Mouse (Mus musculus): ENCODE results near the gene Arfgef2. TPM values are rescaled to one million over a fixed set of nuclear protein-coding genes. Genes with fewer than 3 reads are reported as not detected.

Arfgef2 gene
- polyA plus RNA-seq, 1 experiment from 2014 or later, result 4.1 TPM

DNA sequence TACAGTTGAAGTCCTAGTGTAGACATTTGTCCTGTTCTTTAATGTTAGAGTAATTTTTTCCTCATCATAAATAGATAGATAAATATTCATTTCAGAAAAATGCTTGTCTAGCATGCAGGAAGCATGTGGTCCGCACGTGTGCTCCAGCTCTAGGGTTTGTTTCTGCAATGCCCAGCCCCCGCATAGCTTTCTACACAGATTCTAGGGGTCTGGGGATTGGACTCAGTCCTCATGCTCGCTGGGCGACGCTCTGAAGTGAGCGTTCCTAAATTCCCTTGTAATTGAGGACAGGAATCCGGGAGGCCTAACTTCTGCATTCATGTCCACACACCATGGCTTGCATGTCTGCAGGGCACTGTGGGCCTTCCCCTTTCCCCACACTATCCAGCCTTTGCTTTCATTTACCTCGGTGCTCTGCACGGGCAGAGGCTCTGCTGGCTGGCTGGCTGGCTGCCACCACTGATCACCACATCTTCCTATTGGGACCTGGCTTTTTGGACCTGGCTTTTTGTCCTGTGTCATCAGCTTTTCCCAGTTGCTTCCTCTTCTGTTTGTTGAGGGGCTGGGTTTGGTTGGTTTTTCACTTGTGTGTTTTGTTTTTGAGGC lies 69.4 kb downstream of the Arfgef2 start:
- Histone ChIP-seq H3K36me3 (peaks cover 69% of the 10 kb centered on the region), H3K4me3 (no peak overlapping the region), H3K27ac (no peak overlapping the region; the same call in 1 of the 2 replicates), H3K4me2 (replicated peaks) (no peak overlapping the region), H3K9ac (no peak overlapping the region), H3K4me1 (no peaks in the 10 kb centered on the region), H3K27me3 (no peaks in the 10 kb centered on the region), H3K9me3 (no peaks in the 10 kb centered on the region)
- no peak for ATAC-seq (ENCODE audit: low FRiP score, low read depth)
- WGBS, result 73% methylated on average over 10 of the region's 10 CpGs

DNA sequence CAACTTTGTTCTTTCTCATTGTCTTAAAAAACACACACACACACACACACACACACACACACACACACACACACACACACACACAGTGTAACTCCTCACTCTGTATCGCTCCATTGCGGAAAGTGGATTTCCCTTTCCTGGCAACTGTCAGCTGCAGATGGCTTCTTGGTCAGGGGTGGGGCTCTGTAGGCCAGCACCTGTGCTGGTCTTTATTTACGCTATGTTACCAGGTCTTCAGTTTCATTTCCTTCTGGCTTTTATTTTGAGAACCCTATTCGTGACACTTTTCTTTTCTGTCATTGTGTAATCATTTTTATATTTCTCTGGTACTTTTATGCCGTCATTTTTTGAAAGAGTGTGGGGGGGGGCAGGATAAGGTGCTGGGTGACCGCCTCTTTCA lies 70.2 kb downstream of the Arfgef2 start:
- no peaks in the 10 kb centered on the region for H3K27me3 ChIP-seq
- 83% methylated on average over 6 of the region's 6 CpGs for WGBS
- H3K36me3 ChIP-seq, result peaks cover 62% of the 10 kb centered on the region
- H3K4me2 ChIP-seq (replicated peaks), result no peak overlapping the region
- no peak overlapping the region for H3K4me3 ChIP-seq
- no peak overlapping the region for H3K27ac ChIP-seq
- ATAC-seq (ENCODE audit: low FRiP score, low read depth), result no peak
- no peak overlapping the region for H3K9ac ChIP-seq
- H3K4me1 ChIP-seq, result no peaks in the 10 kb centered on the region
- no peaks in the 10 kb centered on the region for H3K9me3 ChIP-seq

DNA sequence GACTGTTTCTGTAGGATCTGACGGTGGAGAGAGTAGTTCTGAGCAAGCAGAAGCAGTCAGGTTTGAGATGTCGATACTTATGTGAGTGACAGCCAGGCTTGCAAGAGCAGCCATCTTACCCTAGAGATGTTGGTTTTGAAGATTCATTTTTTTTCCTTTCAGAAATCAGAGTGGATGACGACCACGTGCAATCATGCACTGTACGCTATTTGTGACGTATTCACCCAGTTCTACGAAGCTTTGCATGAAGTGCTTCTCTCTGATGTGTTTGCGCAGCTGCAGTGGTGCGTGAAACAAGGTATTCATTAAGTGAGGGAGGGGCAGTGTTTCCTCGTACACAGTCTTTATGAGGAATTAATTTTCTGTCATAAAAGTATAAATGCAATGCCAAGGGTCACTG lies 70.9 kb downstream of the Arfgef2 start:
- Histone ChIP-seq H3K4me3 (no peak overlapping the region), H3K27ac (no peak overlapping the region), H3K27me3 (no peaks in the 10 kb centered on the region), H3K4me2 (replicated peaks) (no peak overlapping the region), H3K4me1 (no peaks in the 10 kb centered on the region), H3K36me3 (peaks cover 58% of the 10 kb centered on the region), H3K9me3 (no peaks in the 10 kb centered on the region), H3K9ac (no peak overlapping the region)
- 84% methylated on average over 10 of the region's 10 CpGs for WGBS
- ATAC-seq (ENCODE audit: low FRiP score, low read depth), result no peak

DNA sequence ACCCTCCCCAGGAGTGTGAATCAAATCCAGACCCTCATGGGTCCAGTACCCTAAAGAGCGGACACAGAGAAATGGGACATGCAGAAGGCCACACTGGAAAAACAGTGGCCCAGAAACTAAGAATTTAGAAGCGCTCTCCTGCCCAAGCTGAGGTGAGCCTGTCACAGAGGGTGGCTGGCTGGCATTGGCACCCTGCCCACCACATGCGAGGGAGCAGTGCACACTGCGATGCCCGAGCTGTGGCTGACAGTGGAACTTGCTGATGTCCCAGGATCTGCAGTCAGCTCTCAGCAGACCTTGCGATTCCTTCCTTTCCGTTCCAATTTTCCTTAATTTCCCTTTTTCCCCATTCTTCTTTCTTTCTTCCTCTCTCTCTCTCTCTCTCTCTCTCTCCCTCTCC lies 79.7 kb downstream of the Arfgef2 start:
- ATAC-seq (ENCODE audit: low FRiP score, low read depth), result no peak
- Histone ChIP-seq H3K4me3 (no peak overlapping the region), H3K4me2 (replicated peaks) (no peak overlapping the region), H3K27me3 (no peaks in the 10 kb centered on the region), H3K4me1 (no peaks in the 10 kb centered on the region), H3K9ac (no peak overlapping the region), H3K9me3 (no peaks in the 10 kb centered on the region), H3K27ac (no peak overlapping the region), H3K36me3 (peaks cover 44% of the 10 kb centered on the region)
- 84% methylated on average over 7 of the region's 7 CpGs for WGBS

DNA sequence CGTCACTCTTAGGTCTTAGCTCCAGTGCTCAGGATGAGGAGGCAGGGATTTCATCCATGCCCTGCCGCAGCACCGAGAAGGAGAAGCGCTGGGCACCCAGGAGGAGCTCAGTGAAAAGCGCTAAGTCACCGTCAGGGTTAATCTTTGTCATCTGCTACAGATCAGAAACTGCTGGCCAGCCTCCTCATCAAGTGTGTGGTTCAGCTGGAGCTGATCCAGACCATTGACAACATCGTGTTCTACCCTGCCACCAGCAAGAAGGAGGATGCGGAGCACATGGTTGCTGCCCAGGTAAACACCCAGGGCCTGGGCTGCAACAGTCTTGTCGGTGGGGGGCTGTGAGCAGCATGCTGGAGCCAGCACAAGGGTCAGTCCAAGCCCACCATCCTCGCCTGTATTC lies 80.2 kb downstream of the Arfgef2 start:
- WGBS, result 71% methylated on average over 10 of the region's 10 CpGs
- no peaks in the 10 kb centered on the region for H3K4me1 ChIP-seq
- H3K36me3 ChIP-seq, result peaks cover 47% of the 10 kb centered on the region
- H3K9me3 ChIP-seq, result no peaks in the 10 kb centered on the region
- no peak overlapping the region for H3K4me3 ChIP-seq
- no peak overlapping the region for H3K9ac ChIP-seq
- H3K4me2 ChIP-seq (replicated peaks), result no peak overlapping the region
- H3K27me3 ChIP-seq, result no peaks in the 10 kb centered on the region
- no peak for ATAC-seq (ENCODE audit: low FRiP score, low read depth)
- no peak overlapping the region for H3K27ac ChIP-seq

DNA sequence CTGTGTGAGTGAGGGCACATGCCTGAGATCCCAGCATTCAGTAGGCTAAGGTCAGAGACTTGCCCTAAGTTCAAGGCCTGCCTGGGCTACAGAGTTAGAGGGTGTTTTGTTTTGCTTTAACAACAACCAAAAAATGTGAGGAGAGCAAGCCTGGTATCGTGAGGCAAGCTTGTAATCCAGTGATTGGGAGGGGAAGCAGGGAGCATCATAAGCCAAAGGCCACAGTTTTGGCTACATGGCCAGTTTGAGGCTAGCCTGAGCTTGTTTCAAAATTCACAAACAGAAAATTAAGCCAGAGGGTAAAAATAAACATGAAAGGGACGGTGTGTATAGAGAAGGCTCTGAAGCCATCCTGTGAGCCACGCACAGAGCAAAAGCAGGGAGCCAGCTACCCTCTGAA lies 80.8 kb downstream of the Arfgef2 start:
- Histone ChIP-seq H3K9ac (no peak overlapping the region), H3K9me3 (no peaks in the 10 kb centered on the region), H3K27me3 (no peaks in the 10 kb centered on the region), H3K4me2 (replicated peaks) (no peak overlapping the region), H3K4me3 (no peak overlapping the region), H3K4me1 (no peaks in the 10 kb centered on the region), H3K27ac (no peak overlapping the region), H3K36me3 (peaks cover 47% of the 10 kb centered on the region)
- WGBS, result 85% methylated on average over 3 of the region's 3 CpGs
- ATAC-seq (ENCODE audit: low FRiP score, low read depth), result no peak

DNA sequence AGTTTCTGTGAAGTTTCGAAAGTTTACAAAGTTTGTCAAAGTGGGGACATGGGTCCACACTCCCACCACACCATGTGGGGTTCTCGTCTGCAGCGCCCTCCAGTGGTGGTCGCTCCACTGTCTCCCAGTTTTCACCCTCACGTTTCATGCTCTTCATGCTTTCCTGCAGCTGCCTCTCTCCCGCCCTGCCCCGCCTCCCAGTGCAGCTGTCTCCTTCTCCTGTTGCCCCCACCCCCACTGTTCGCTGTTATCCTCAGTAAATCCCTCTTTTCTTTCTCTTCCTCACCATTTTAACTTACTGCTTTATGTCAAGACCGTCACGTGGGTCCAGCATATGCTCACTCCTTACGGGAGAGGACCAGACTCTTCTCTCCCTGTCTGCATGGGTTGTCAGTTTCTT lies 82.4 kb downstream of the Arfgef2 start:
- H3K4me1 ChIP-seq, result no peaks in the 10 kb centered on the region
- WGBS, result 40% methylated on average over 11 of the region's 11 CpGs
- no peak overlapping the region for H3K27ac ChIP-seq
- H3K9me3 ChIP-seq, result no peaks in the 10 kb centered on the region
- H3K4me2 ChIP-seq (replicated peaks), result no peak overlapping the region
- no peaks in the 10 kb centered on the region for H3K27me3 ChIP-seq
- peak; percentile 61 for ATAC-seq (ENCODE audit: low FRiP score, low read depth)
- no peak overlapping the region for H3K9ac ChIP-seq
- no peak overlapping the region for H3K4me3 ChIP-seq
- H3K36me3 ChIP-seq, result peaks cover 51% of the 10 kb centered on the region

DNA sequence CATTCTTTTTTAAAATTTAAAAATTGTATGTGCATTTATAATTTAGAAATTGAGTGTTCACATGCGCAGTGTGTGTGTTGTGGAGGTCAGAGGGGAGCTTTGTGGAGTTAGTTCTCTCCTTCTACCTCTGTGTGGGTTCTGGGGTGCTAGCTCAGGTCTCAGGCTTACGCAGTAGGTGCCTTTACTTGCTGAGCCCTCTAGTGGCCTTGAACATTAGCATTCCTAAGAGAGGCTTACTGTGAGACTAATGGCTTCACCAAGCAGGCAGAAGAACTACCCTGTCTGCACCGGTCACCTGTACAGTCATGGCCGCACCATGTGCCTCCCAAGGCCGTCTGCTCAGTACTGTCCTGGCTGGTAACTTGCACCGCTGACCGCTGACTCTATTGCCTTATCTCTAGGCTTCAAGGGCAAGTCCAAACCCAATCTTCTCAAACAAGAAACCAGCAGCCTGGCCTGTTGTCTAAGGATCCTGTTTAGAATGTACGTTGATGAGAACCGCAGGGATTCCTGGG lies 86.0 kb downstream of the Arfgef2 start:
- 75% methylated on average over 9 of the region's 9 CpGs for WGBS
- H3K9ac ChIP-seq, result no peak overlapping the region
- H3K27ac ChIP-seq, result no peak overlapping the region
- H3K4me3 ChIP-seq, result no peak overlapping the region
- H3K4me1 ChIP-seq, result peaks cover 4% of the 10 kb centered on the region
- H3K4me2 ChIP-seq (replicated peaks), result no peak overlapping the region
- no peaks in the 10 kb centered on the region for H3K9me3 ChIP-seq
- H3K27me3 ChIP-seq, result no peaks in the 10 kb centered on the region
- H3K36me3 ChIP-seq, result peaks cover 49% of the 10 kb centered on the region
- no peak for ATAC-seq (ENCODE audit: low FRiP score, low read depth)

DNA sequence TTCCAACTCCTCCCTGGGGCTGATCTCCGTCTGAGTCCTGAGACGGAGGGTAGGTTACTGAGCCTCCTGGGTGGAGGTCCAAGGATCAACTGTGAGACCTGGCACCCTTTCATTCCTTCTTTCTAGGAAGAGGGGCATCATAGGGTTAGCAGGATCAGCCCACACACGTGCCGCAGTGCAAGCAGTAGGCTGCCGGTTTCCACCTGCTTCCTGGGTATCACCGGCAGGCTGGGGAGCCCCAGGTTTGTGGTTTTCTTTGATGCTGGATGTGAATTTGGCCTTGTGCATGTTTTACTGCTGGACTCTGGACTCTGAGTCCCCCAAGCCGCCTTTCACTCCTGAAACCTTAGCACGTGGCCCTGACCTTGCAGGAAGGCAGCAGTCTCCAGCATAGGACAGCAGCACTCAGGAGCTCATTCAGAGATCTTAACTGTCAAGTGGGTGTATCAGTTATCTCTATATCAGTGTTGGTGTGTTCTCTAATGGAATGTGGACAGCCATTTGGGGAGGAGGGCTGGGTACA lies 86.8 kb downstream of the Arfgef2 start:
- Histone ChIP-seq H3K27me3 (no peaks in the 10 kb centered on the region), H3K4me3 (no peak overlapping the region), H3K9me3 (no peaks in the 10 kb centered on the region), H3K27ac (no peak overlapping the region), H3K36me3 (peaks cover 43% of the 10 kb centered on the region), H3K9ac (no peak overlapping the region), H3K4me1 (peaks cover 4% of the 10 kb centered on the region), H3K4me2 (replicated peaks) (no peak overlapping the region)
- 94% methylated on average over 8 of the region's 8 CpGs for WGBS
- no peak for ATAC-seq (ENCODE audit: low FRiP score, low read depth)

DNA sequence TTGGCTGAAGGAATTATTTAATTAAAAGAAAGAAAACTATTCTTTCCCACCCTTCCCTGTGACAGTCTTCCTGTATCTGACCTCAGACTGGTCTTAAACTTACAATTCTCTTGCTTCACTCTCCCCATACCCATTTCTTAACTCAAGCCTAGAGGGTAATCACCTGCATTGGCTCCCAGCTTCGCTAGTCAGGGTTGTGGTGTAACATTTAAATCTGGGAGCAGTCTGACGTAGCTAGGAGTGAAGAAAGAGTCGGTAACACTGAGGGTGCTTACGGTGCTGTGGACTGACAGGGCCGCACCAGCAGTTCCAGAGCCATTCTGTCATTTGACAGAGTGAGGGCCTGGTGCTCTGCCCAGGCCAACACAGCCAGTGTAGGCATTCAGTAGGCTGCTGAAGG lies 87.6 kb downstream of the Arfgef2 start:
- no peak overlapping the region for H3K27ac ChIP-seq
- WGBS, result 91% methylated on average over 5 of the region's 5 CpGs
- ATAC-seq (ENCODE audit: low FRiP score, low read depth), result no peak

DNA sequence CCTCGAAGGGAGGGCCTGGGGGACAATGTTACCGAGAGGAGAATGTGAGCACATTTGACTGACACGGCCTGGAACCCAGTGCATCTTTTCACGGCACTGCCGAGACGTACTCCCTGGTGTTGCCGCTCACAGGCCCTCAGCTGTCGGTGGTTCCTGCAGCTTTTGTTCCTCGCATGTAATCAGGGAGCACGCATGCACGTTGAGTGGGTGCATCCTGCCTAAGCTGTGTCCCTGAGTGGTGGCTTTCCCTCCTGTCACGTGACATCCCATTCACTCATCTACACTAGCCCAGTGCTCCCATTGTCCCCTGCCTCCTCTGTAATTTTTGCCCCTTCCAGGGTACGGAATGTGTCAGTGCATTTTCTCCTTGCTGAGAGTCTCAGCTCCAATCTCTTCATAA lies 91.0 kb downstream of the Arfgef2 start:
- Histone ChIP-seq H3K4me3 (no peak overlapping the region), H3K36me3 (peaks cover 37% of the 10 kb centered on the region), H3K27ac (no peak overlapping the region), H3K4me1 (peaks cover 4% of the 10 kb centered on the region), H3K9ac (no peak overlapping the region), H3K27me3 (no peaks in the 10 kb centered on the region), H3K9me3 (no peaks in the 10 kb centered on the region), H3K4me2 (replicated peaks) (no peak overlapping the region)
- ATAC-seq (ENCODE audit: low FRiP score, low read depth), result no peak
- 85% methylated on average over 13 of the region's 13 CpGs for WGBS

More for the DNA sequence above, 87.6 kb downstream of the Arfgef2 start:
- H3K36me3 ChIP-seq, result peaks cover 45% of the 10 kb centered on the region
- H3K4me1 ChIP-seq, result peaks cover 4% of the 10 kb centered on the region
- no peaks in the 10 kb centered on the region for H3K27me3 ChIP-seq
- no peak overlapping the region for H3K9ac ChIP-seq
- no peak overlapping the region for H3K4me2 ChIP-seq (replicated peaks)
- no peak overlapping the region for H3K4me3 ChIP-seq
- H3K9me3 ChIP-seq, result no peaks in the 10 kb centered on the region

DNA sequence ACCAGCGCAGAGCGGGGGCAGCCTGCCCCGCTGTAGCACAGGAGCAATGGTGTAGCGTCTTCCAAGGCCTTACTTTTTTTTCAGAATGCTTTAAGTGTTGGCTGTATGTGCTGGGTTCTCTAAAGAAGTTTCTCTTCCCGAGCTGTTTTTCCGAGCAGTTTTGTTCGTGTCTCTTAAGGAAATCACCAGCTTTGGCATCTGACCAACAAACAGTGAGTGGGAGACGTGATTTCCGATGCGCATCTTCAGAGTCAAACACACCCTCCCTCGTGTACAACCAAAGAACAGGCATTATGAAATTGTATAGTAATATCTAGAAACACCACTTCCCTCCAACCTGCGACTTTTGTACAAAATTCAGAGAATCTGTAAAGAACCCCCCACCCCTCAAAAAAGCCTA lies 91.6 kb downstream of the Arfgef2 start:
- Histone ChIP-seq H3K27ac (no peak overlapping the region), H3K4me1 (peaks cover 4% of the 10 kb centered on the region), H3K9me3 (no peaks in the 10 kb centered on the region), H3K4me2 (replicated peaks) (no peak overlapping the region), H3K27me3 (no peaks in the 10 kb centered on the region), H3K4me3 (no peak overlapping the region), H3K36me3 (peaks cover 30% of the 10 kb centered on the region), H3K9ac (no peak overlapping the region)
- WGBS, result 89% methylated on average over 12 of the region's 12 CpGs
- ATAC-seq (ENCODE audit: low FRiP score, low read depth), result no peak

DNA sequence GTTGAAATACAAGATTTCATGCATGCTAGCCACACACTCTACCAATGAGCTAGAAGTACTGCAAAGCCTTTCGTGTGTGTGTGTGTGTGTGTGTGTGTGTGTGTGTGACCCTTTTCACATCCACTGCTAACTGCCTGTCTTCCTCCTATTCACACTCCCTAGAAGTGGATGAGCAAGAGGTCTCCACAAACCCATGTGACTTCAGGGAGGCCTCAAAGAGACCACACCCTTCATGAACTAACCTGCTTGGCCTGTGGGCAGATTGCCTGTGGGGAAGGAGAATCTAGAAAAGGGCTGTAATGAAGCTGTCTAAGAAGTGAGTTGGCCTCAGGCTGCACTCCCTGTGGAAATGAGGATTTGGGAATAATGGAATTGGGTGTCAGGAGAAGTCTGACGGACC lies 93.8 kb downstream of the Arfgef2 start:
- Histone ChIP-seq H3K4me1 (peaks cover 4% of the 10 kb centered on the region), H3K4me3 (no peak overlapping the region), H3K9me3 (no peaks in the 10 kb centered on the region), H3K9ac (no peak overlapping the region), H3K27me3 (no peaks in the 10 kb centered on the region), H3K27ac (no peak overlapping the region), H3K4me2 (replicated peaks) (no peak overlapping the region), H3K36me3 (peaks cover 11% of the 10 kb centered on the region; the same call in 1 of the 2 replicates)
- WGBS, result 84% methylated on average over 2 of the region's 2 CpGs
- no peak for ATAC-seq (ENCODE audit: low FRiP score, low read depth)
